Mouse (Mus musculus) bone marrow, adult 2 months (tissue): ENCODE data around the gene Prkn. TPM values are rescaled to one million over a fixed set of nuclear protein-coding genes. Genes with fewer than 3 reads are reported as not detected.

Experiments
- H3K27ac ChIP-seq: fragments of 200-500 bp; 2 replicates; pipeline ENCODE4 v1.5.1; 2012; ENCODE audit warnings: low read depth, mild to moderate bottlenecking, control low read depth, inconsistent platforms, low read length; ENCODE audit not compliant: control insufficient read depth, poor library complexity, insufficient read depth
- H3K4me1 ChIP-seq: fragments of 200-500 bp; 2 replicates; pipeline ENCODE4 v1.6.1; 2011; ENCODE audit warnings: low read length; ENCODE audit not compliant: control insufficient read depth, insufficient read depth
- H3K4me3 ChIP-seq: fragments of 200-500 bp; replicated peaks from 2 replicates; pipeline ENCODE3; 2011; ENCODE audit warnings: mild to moderate bottlenecking, low read depth, low read length, control low read depth; ENCODE audit not compliant: control insufficient read depth
- CTCF ChIP-seq: fragments of 200-500 bp; IDR thresholded peaks from 2 replicates; pipeline ENCODE4 v1.5.1; 2011; ENCODE audit warnings: low read length, control low read depth; ENCODE audit not compliant: control insufficient read depth, insufficient read depth
- POLR2A ChIP-seq: fragments of 200-500 bp; IDR thresholded peaks from 2 replicates; pipeline ENCODE4 v1.6.1; 2011; ENCODE audit warnings: low read depth, mild to moderate bottlenecking, control low read depth, low read length, borderline replicate concordance; ENCODE audit not compliant: control insufficient read depth
- WGBS: fragments of 180-500 bp; shearing (Covaris S2); methylation state at CpG from one replicate; pipeline ENCODE4 v1.1.7; 2018; 5-methylcytosine and 5-hydroxymethylcytosine counted together
- polyA plus RNA-seq: library from polyadenylated mRNA; stranded (reverse); fragments of >200 nt; gene quantifications from 2 replicates; pipeline ENCODE4 v1.2.4, GENCODE M21; 2011; ENCODE audit warnings: low replicate concordance; ENCODE audit not compliant: missing spikeins, insufficient read depth, insufficient read length

Prkn gene
- polyA plus RNA-seq, 1 experiment, result 2.5 TPM

- no peaks in the 10 kb centered on the region for H3K4me1 ChIP-seq
- H3K4me3 ChIP-seq, result no peak overlapping the region
- WGBS, result 84% methylated on average over 10 of the region's 10 CpGs
- no peak overlapping the region for H3K27ac ChIP-seq
- no peak for TF ChIP-seq POLR2A
- no peak for TF ChIP-seq CTCF
These were observed 897.7 kb downstream of the Prkn start for GRCm38 (mm10) chr17:11737905-11738304.

- Histone ChIP-seq H3K4me1 (no peaks in the 10 kb centered on the region), H3K27ac (no peak overlapping the region), H3K4me3 (no peak overlapping the region)
- TF ChIP-seq CTCF (no peak), POLR2A (no peak)
These were observed 900.5 kb downstream of the Prkn start for GRCm38 (mm10) chr17:11740716-11741115.

- Histone ChIP-seq H3K4me3 (no peak overlapping the region), H3K4me1 (no peaks in the 10 kb centered on the region), H3K27ac (no peak overlapping the region)
- no peak for TF ChIP-seq POLR2A
- no peak for TF ChIP-seq CTCF
- WGBS, result 77% methylated on average over 5 of the region's 5 CpGs
These were observed 901.0 kb downstream of the Prkn start for GRCm38 (mm10) chr17:11741161-11741560.

GRCm38 (mm10) chr17:11751251-11751650 is 911.1 kb downstream of the Prkn start:
- WGBS, result 77% methylated on average over 2 of the region's 2 CpGs
- Histone ChIP-seq H3K4me1 (no peaks in the 10 kb centered on the region), H3K27ac (no peak overlapping the region), H3K4me3 (no peak overlapping the region)
- no peak for TF ChIP-seq CTCF
- TF ChIP-seq POLR2A, result no peak

GRCm38 (mm10) chr17:11752686-11753085 is 912.5 kb downstream of the Prkn start:
- H3K27ac ChIP-seq, result no peak overlapping the region
- no peaks in the 10 kb centered on the region for H3K4me1 ChIP-seq
- WGBS, result 53% methylated on average over 2 of the region's 2 CpGs
- no peak overlapping the region for H3K4me3 ChIP-seq
- TF ChIP-seq CTCF (no peak), POLR2A (no peak)

GRCm38 (mm10) chr17:11765117-11765516 is 924.9 kb downstream of the Prkn start:
- TF ChIP-seq CTCF (no peak), POLR2A (no peak)
- no peak overlapping the region for H3K27ac ChIP-seq
- H3K4me3 ChIP-seq, result no peak overlapping the region
- 70% methylated on average over 3 of the region's 3 CpGs for WGBS
- H3K4me1 ChIP-seq, result no peaks in the 10 kb centered on the region

GRCm38 (mm10) chr17:11765581-11765980 is 925.4 kb downstream of the Prkn start:
- WGBS, result 52% methylated on average over 2 of the region's 2 CpGs

GRCm38 (mm10) chr17:11767301-11767700 is 927.1 kb downstream of the Prkn start:
- TF ChIP-seq CTCF (no peak), POLR2A (no peak)
- no peaks in the 10 kb centered on the region for H3K4me1 ChIP-seq
- WGBS, result 66% methylated on average over 4 of the region's 4 CpGs
- H3K27ac ChIP-seq, result no peak overlapping the region
- H3K4me3 ChIP-seq, result no peak overlapping the region

More at GRCm38 (mm10) chr17:11765581-11765980, 925.4 kb downstream of the Prkn start:
- Histone ChIP-seq H3K4me1 (no peaks in the 10 kb centered on the region), H3K27ac (no peak overlapping the region), H3K4me3 (no peak overlapping the region)
- TF ChIP-seq POLR2A (no peak), CTCF (no peak)

- no peaks in the 10 kb centered on the region for H3K4me1 ChIP-seq
- TF ChIP-seq POLR2A (no peak), CTCF (no peak)
- WGBS, result 76% methylated on average over 4 of the region's 4 CpGs
- no peak overlapping the region for H3K27ac ChIP-seq
- H3K4me3 ChIP-seq, result no peak overlapping the region
These were observed 928.2 kb downstream of the Prkn start for GRCm38 (mm10) chr17:11768345-11768744.
